Mouse (Mus musculus) liver, embryonic 14.5 days (tissue): ENCODE measurements around the gene Eno2. TPM values are rescaled to one million over a fixed set of nuclear protein-coding genes. Genes with fewer than 3 reads are reported as not detected.

ENCODE experiments used
- ATAC-seq: fragments of 200-750 bp; cut with Nextera tagmentation; 2 replicates; pipeline ENCODE4 v1.8.0; 2017; ENCODE audit warnings: moderate number of reproducible peaks, mild to moderate bottlenecking, moderate library complexity; ENCODE audit not compliant: insufficient read depth
- DNase-seq, 3 experiments: peaks; one replicate each; pipeline ENCODE4 v3.0.0-alpha.2; 2012 to 2013; ENCODE audit warnings: low read depth in 3 of 3, low spot score in 3 of 3
- H3K27ac ChIP-seq: fragments of 300-500 bp; sonication (generic); 2 replicates; pipeline ENCODE4 v1.5.1; 2014; ENCODE audit warnings: moderate library complexity, mild to moderate bottlenecking, control low read depth, inconsistent platforms
- H3K27me3 ChIP-seq: fragments of 300-500 bp; sonication (generic); 2 replicates; pipeline ENCODE4 v1.6.1; 2014; ENCODE audit warnings: mild to moderate bottlenecking, low read length, moderate library complexity; ENCODE audit not compliant: control insufficient read depth, insufficient read depth
- H3K36me3 ChIP-seq: fragments of 300-500 bp; sonication (generic); replicated peaks from 2 replicates; pipeline ENCODE4 v1.6.1; 2014; ENCODE audit warnings: low read depth; ENCODE audit not compliant: control insufficient read depth, insufficient read depth
- H3K4me1 ChIP-seq, 2 experiments: fragments of 200-500 bp in 1 of 2; fragments of 300-500 bp in 1 of 2; sonication (generic) in 1 of 2; replicated peaks; 2 replicates each; pipeline ENCODE4 v1.6.1; 2012 to 2014; ENCODE audit warnings: antibody characterized with exemption in 1 of 2, inconsistent platforms in 1 of 2, low read length in 1 of 2; ENCODE audit not compliant: control insufficient read depth in 2 of 2, insufficient read depth in 2 of 2
- H3K4me2 ChIP-seq: fragments of 300-500 bp; sonication (generic); 2 replicates; pipeline ENCODE4 v1.6.1; 2014; ENCODE audit warnings: low read depth, mild to moderate bottlenecking, control low read depth, moderate library complexity
- H3K4me3 ChIP-seq, 2 experiments: fragments of 200-500 bp in 1 of 2; fragments of 300-500 bp in 1 of 2; sonication (generic) in 1 of 2; 2 replicates each; pipeline ENCODE4 v1.5.1; 2012 to 2014; ENCODE audit warnings: low read depth in 2 of 2, low read length in 2 of 2, mild to moderate bottlenecking in 2 of 2, control low read depth in 1 of 2, inconsistent platforms in 1 of 2, moderate library complexity in 1 of 2; ENCODE audit not compliant: insufficient read depth in 1 of 2
- H3K9ac ChIP-seq: fragments of 300-500 bp; sonication (generic); replicated peaks from 2 replicates; pipeline ENCODE4 v1.6.1; 2014; ENCODE audit warnings: mild to moderate bottlenecking, control low read depth, moderate library complexity
- H3K9me3 ChIP-seq: fragments of 300-500 bp; sonication (generic); 2 replicates; pipeline ENCODE4 v1.6.1; 2016; ENCODE audit warnings: low read length, mixed read lengths; ENCODE audit not compliant: control insufficient read depth
- CTCF ChIP-seq: IDR thresholded peaks from 2 replicates; pipeline ENCODE4 v1.5.1; 2016; ENCODE audit warnings: antibody characterized with exemption, low read depth, control low read depth
- EP300 ChIP-seq: IDR thresholded peaks from 2 replicates; pipeline ENCODE4 v1.6.1; 2016; ENCODE audit warnings: antibody characterized with exemption, low read depth
- WGBS: fragments of 180-500 bp; shearing (Covaris S2); extraction: QIAGEN DNeasy Blood & Tissue Kit; methylation state at CpG from one replicate; pipeline ENCODE4 v1.1.7; 2014; ENCODE audit not compliant: insufficient replicate concordance; 5-methylcytosine and 5-hydroxymethylcytosine counted together
- polyA plus RNA-seq, 2 experiments: library from polyadenylated mRNA; depleted of rRNA in 1 of 2; stranded (reverse) in 1 of 2; unstranded in 1 of 2; fragments of >200 nt; fragmentation: Nextera tagmentation in 1 of 2; extraction: Ambion mirVana in 1 of 2; gene quantifications; 2 replicates each; pipeline versions ENCODE4 v1.2.1 to v1.2.3; 2012 to 2014

Gene Eno2
- polyA plus RNA-seq, 2 experiments, result 0.50 TPM; not detected in 1

- under 1% methylated on average over 41 of the region's 41 CpGs for WGBS
- peak within 1 kb of the TSS; percentile 92 for H3K4me2 ChIP-seq
- DNase-seq (peak; percentile 87 to 90 (median 90)), ATAC-seq (peak; percentile 80)
- peak within 1 kb of the TSS; percentile 76 for H3K9ac ChIP-seq
- H3K9me3 ChIP-seq, result no peaks in the 10 kb centered on the region
- TF ChIP-seq EP300 (peak; percentile 67), CTCF (no peak)
- H3K4me1 ChIP-seq, result peaks cover 14 to 22% of the 10 kb centered on the region in 2 experiments
- H3K36me3 ChIP-seq, result no peaks in the 10 kb centered on the region
- H3K27me3 ChIP-seq, result no peaks in the 10 kb centered on the region
- H3K4me3 ChIP-seq, result peak within 1 kb of the TSS; percentile 62 to 71
- peak within 1 kb of the TSS; percentile 91 for H3K27ac ChIP-seq
Observed at GRCm38 (mm10) chr6:124740888-124741761, 28.3 kb downstream of the Eno2 start, which contains the start of gene Grcc10. Gene Grcc10 (minus strand): TSS chr6:124741374.

- under 1% methylated on average over 29 of the region's 29 CpGs for WGBS
- Histone ChIP-seq H3K4me3 (peak overlapping the region; percentile 62 to 71), H3K36me3 (no peaks in the 10 kb centered on the region), H3K9ac (peak overlapping the region; percentile 76), H3K27ac (peak overlapping the region; percentile 91), H3K27me3 (no peaks in the 10 kb centered on the region), H3K4me2 (peak overlapping the region; percentile 92), H3K4me1 (peaks cover 14 to 22% of the 10 kb centered on the region in 2 experiments), H3K9me3 (no peaks in the 10 kb centered on the region)
- TF ChIP-seq EP300, result no peak
- TF ChIP-seq CTCF, result peak; percentile 73
- DNase-seq (peak; percentile 45 to 59 (median 49)), ATAC-seq (peak; percentile 11)
Observed at GRCm38 (mm10) chr6:124740211-124740887, 29.1 kb downstream of the Eno2 start.

- ATAC-seq (no peak), DNase-seq (no peak)
- no peaks in the 10 kb centered on the region for H3K36me3 ChIP-seq
- H3K9ac ChIP-seq, result peak overlapping the region; percentile 76; the same call in 1 of the 2 replicates
- H3K4me1 ChIP-seq, result peaks cover 14 to 22% of the 10 kb centered on the region in 2 experiments
- TF ChIP-seq CTCF (no peak), EP300 (no peak)
- WGBS, result 67% methylated on average over 10 of the region's 10 CpGs
- no peaks in the 10 kb centered on the region for H3K9me3 ChIP-seq
- no peak overlapping the region for H3K4me3 ChIP-seq
- peak overlapping the region; percentile 92 for H3K4me2 ChIP-seq
- H3K27ac ChIP-seq, result peak overlapping the region; percentile 91
- H3K27me3 ChIP-seq, result no peaks in the 10 kb centered on the region
Observed at GRCm38 (mm10) chr6:124739231-124739796, 30.2 kb downstream of the Eno2 start.

GRCm38 (mm10) chr6:124738511-124739023 is 30.9 kb downstream of the Eno2 start, which contains the start of gene Ptpn6:
Gene Ptpn6 (minus strand): TSS chr6:124738714.
- peak within 1 kb of the TSS; percentile 6; the same call in 1 of the 2 replicates for H3K9ac ChIP-seq
- TF ChIP-seq CTCF (no peak), EP300 (no peak)
- 26% methylated on average over 15 of the region's 15 CpGs for WGBS
- H3K27ac ChIP-seq, result peak within 1 kb of the TSS; percentile 91
- H3K4me3 ChIP-seq, result peak within 1 kb of the TSS in 1 of 2 experiments; percentile 9; a peak in 1 of 4 replicates
- no peaks in the 10 kb centered on the region for H3K27me3 ChIP-seq
- peak; percentile 2; the same call in 1 of the 2 replicates for ATAC-seq
- no peaks in the 10 kb centered on the region for H3K36me3 ChIP-seq
- peak in 1 of 3 experiments; percentile 42 for DNase-seq
- H3K4me2 ChIP-seq, result peak within 1 kb of the TSS; percentile 92
- no peaks in the 10 kb centered on the region for H3K9me3 ChIP-seq
- peaks cover 14 to 24% of the 10 kb centered on the region in 2 experiments for H3K4me1 ChIP-seq
